Mouse (Mus musculus) liver, embryonic 14.5 days (tissue): Measurements from ENCODE around the gene Gpam. TPM values are rescaled to one million over a fixed set of nuclear protein-coding genes. Genes with fewer than 3 reads are reported as not detected.

ENCODE experiments used
- ATAC-seq: fragments of 200-750 bp; cut with Nextera tagmentation; 2 replicates; pipeline ENCODE4 v1.8.0; 2017; ENCODE audit warnings: moderate number of reproducible peaks, mild to moderate bottlenecking, moderate library complexity; ENCODE audit not compliant: insufficient read depth
- DNase-seq, 3 experiments: peaks; one replicate each; pipeline ENCODE4 v3.0.0-alpha.2; 2012 to 2013; ENCODE audit warnings: low read depth in 3 of 3, low spot score in 3 of 3
- H3K27ac ChIP-seq: fragments of 300-500 bp; sonication (generic); 2 replicates; pipeline ENCODE4 v1.5.1; 2014; ENCODE audit warnings: moderate library complexity, mild to moderate bottlenecking, control low read depth, inconsistent platforms
- H3K27me3 ChIP-seq: fragments of 300-500 bp; sonication (generic); 2 replicates; pipeline ENCODE4 v1.6.1; 2014; ENCODE audit warnings: mild to moderate bottlenecking, low read length, moderate library complexity; ENCODE audit not compliant: control insufficient read depth, insufficient read depth
- H3K36me3 ChIP-seq: fragments of 300-500 bp; sonication (generic); replicated peaks from 2 replicates; pipeline ENCODE4 v1.6.1; 2014; ENCODE audit warnings: low read depth; ENCODE audit not compliant: control insufficient read depth, insufficient read depth
- H3K4me1 ChIP-seq, 2 experiments: fragments of 200-500 bp in 1 of 2; fragments of 300-500 bp in 1 of 2; sonication (generic) in 1 of 2; replicated peaks; 2 replicates each; pipeline ENCODE4 v1.6.1; 2012 to 2014; ENCODE audit warnings: antibody characterized with exemption in 1 of 2, inconsistent platforms in 1 of 2, low read length in 1 of 2; ENCODE audit not compliant: control insufficient read depth in 2 of 2, insufficient read depth in 2 of 2
- H3K4me2 ChIP-seq: fragments of 300-500 bp; sonication (generic); 2 replicates; pipeline ENCODE4 v1.6.1; 2014; ENCODE audit warnings: low read depth, mild to moderate bottlenecking, control low read depth, moderate library complexity
- H3K4me3 ChIP-seq, 2 experiments: fragments of 200-500 bp in 1 of 2; fragments of 300-500 bp in 1 of 2; sonication (generic) in 1 of 2; 2 replicates each; pipeline ENCODE4 v1.5.1; 2012 to 2014; ENCODE audit warnings: low read depth in 2 of 2, low read length in 2 of 2, mild to moderate bottlenecking in 2 of 2, control low read depth in 1 of 2, inconsistent platforms in 1 of 2, moderate library complexity in 1 of 2; ENCODE audit not compliant: insufficient read depth in 1 of 2
- H3K9ac ChIP-seq: fragments of 300-500 bp; sonication (generic); replicated peaks from 2 replicates; pipeline ENCODE4 v1.6.1; 2014; ENCODE audit warnings: mild to moderate bottlenecking, control low read depth, moderate library complexity
- H3K9me3 ChIP-seq: fragments of 300-500 bp; sonication (generic); 2 replicates; pipeline ENCODE4 v1.6.1; 2016; ENCODE audit warnings: low read length, mixed read lengths; ENCODE audit not compliant: control insufficient read depth
- CTCF ChIP-seq: IDR thresholded peaks from 2 replicates; pipeline ENCODE4 v1.5.1; 2016; ENCODE audit warnings: antibody characterized with exemption, low read depth, control low read depth
- EP300 ChIP-seq: IDR thresholded peaks from 2 replicates; pipeline ENCODE4 v1.6.1; 2016; ENCODE audit warnings: antibody characterized with exemption, low read depth
- WGBS: fragments of 180-500 bp; shearing (Covaris S2); extraction: QIAGEN DNeasy Blood & Tissue Kit; methylation state at CpG from one replicate; pipeline ENCODE4 v1.1.7; 2014; ENCODE audit not compliant: insufficient replicate concordance; 5-methylcytosine and 5-hydroxymethylcytosine counted together
- polyA plus RNA-seq, 2 experiments: library from polyadenylated mRNA; depleted of rRNA in 1 of 2; stranded (reverse) in 1 of 2; unstranded in 1 of 2; fragments of >200 nt; fragmentation: Nextera tagmentation in 1 of 2; extraction: Ambion mirVana in 1 of 2; gene quantifications; 2 replicates each; pipeline versions ENCODE4 v1.2.1 to v1.2.3; 2012 to 2014

Gene Gpam
- polyA plus RNA-seq, 2 experiments, result 15.0 to 21.6 TPM

DNA sequence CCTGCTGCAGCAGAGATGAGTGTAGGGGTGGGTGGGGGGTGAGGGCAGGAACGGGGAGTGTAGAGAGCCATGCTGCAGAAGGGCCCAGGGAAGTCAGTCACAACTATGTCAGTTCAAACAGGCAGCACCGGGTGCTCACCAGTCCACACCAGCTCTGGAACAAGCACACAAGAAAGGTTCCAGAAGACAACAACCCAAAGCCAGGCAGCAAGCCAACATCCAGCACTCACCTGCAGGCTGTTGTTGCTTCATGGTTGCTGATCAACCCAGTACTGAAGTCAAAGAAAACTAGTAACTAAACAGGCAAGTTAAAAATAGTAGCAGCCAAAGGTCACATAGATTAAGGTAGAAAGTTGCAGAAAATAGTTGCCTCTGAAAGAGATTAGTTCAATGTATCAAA lies 7.5 kb downstream of the Gpam start:
- Histone ChIP-seq H3K4me2 (no peak overlapping the region; the same call in 1 of the 2 replicates), H3K27ac (no peak overlapping the region), H3K27me3 (no peaks in the 10 kb centered on the region), H3K9ac (no peak overlapping the region), H3K4me1 (peaks cover 0 to 8% of the 10 kb centered on the region in 2 experiments; a peak in 2 of 4 replicates), H3K4me3 (no peak overlapping the region), H3K9me3 (no peaks in the 10 kb centered on the region), H3K36me3 (no peaks in the 10 kb centered on the region)
- ATAC-seq, result no peak
- DNase-seq, result no peak
- WGBS, result 58% methylated on average over 2 of the region's 2 CpGs
- TF ChIP-seq EP300, result no peak
- no peak for TF ChIP-seq CTCF

DNA sequence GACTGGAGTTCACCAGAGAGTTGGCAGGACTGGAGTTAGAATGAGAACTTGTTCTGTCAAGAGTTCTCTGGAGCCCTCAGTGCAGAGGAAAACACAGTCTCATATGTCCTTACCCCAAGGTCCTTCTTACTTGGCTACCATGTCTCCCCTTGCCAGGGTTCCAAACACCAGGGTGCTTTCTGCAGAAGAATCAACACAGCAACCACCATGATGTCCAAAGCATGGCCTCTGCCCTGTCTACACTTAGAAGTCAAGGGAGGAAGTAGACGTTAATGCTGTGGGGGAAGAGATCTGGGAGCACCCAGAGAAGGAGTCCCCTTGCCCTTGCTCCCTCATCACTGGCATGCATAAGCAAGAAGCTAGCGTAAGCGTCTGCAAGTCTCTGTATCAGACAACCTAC lies 9.0 kb downstream of the Gpam start:
- Histone ChIP-seq H3K4me3 (no peak overlapping the region), H3K27ac (no peak overlapping the region), H3K4me1 (peaks cover 0 to 8% of the 10 kb centered on the region in 2 experiments; a peak in 2 of 4 replicates), H3K36me3 (no peaks in the 10 kb centered on the region), H3K27me3 (no peaks in the 10 kb centered on the region), H3K9ac (no peak overlapping the region), H3K9me3 (no peaks in the 10 kb centered on the region), H3K4me2 (no peak overlapping the region)
- DNase-seq, result no peak
- TF ChIP-seq EP300 (no peak), CTCF (no peak)
- 62% methylated on average over 3 of the region's 3 CpGs for WGBS
- ATAC-seq, result no peak

DNA sequence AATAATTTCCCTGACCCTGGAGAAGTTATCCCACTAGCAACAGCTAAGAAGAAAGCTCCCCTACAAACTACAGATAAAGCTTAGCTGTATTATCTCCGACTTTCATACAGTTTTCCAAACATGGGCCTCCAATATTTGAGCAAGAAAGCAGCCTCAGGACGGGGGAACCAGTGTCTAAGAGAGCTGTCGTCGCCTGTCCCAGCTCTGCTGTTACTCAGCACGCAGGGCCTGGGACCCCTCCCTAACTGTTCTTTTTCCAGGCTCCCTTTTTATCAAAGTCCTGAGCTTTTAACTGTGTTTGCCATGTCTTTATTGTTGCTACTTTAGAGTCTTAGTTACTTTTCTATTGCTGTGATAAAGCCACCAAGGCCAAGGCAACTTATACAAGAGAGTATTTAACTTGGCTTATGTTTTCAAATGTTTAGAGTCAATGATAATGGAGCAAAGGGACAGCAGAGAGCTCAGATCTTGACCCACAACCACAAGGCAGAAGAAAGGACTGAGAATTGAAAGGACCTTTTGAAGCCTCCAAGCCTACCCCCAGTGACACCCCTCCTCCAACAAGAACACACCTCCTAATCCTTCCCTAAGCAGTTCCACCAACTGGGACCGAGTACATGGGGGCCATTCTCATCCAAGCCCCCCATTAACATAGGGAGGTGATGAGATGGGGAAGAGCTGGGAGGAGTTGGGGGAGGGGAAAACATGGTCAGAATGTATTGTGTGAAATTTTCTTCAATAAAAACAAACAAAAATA lies 9.8 kb downstream of the Gpam start:
- Histone ChIP-seq H3K4me2 (no peak overlapping the region), H3K27me3 (no peaks in the 10 kb centered on the region), H3K27ac (no peak overlapping the region), H3K36me3 (no peaks in the 10 kb centered on the region), H3K9ac (no peak overlapping the region), H3K4me3 (no peak overlapping the region), H3K9me3 (no peaks in the 10 kb centered on the region), H3K4me1 (peaks cover 0 to 4% of the 10 kb centered on the region in 2 experiments; a peak in 2 of 4 replicates)
- DNase-seq, result no peak
- no peak for ATAC-seq
- no peak for TF ChIP-seq EP300
- WGBS, result 31% methylated on average over 6 of the region's 6 CpGs

DNA sequence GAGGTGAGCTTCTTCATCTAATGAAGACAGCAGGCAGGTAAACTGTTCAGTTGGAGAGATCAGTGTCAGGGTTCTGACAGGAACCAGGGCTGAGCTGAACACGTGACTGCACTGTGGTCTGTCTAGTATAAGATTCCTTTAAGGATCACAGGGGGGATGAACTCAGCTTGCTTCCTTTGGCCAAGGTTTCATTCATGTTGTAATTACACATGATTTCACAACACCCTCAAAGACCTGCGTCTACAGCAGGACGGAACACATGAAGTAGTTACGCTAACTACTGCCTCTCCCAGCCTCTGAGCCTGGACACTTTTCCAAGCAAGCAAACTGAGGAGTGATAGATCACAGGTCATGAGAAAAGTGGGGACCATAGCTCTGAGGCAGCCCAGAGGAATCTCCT lies 11.5 kb downstream of the Gpam start:
- no peak for DNase-seq

DNA sequence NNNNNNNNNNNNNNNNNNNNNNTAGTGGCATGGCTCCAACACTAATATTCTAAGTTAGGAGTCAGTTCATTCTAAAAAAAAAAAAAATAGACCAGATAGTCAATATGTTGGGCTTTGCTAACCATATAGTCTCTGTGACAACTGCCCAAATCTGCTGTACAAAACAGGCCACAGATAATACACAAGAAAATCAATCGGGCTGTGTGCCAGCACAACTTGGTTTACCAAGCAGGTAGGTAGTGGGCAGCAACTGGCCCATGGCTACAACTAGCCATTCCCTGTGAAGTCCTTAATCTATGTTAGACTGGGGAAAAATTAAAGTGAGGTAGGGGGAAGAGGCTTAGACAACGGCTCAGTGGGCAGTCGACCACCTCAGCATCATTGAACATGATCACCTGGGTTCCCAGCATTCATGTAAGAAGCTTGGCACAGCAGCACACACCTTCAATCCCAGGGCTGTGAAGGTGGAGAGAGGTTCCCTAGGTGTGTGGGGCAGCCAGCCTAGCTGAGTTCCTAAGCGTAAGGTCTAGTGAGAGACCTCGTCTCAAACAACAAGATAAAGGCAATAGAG lies 12.1 kb downstream of the Gpam start:
- no peaks in the 10 kb centered on the region for H3K9me3 ChIP-seq
- no peak overlapping the region for H3K4me2 ChIP-seq
- ATAC-seq, result no peak
- H3K27me3 ChIP-seq, result no peaks in the 10 kb centered on the region
- DNase-seq, result no peak
- no peak overlapping the region for H3K27ac ChIP-seq
- no peaks in the 10 kb centered on the region for H3K36me3 ChIP-seq
- peaks cover 0 to 6% of the 10 kb centered on the region in 2 experiments; a peak in 1 of 4 replicates for H3K4me1 ChIP-seq
- TF ChIP-seq CTCF (no peak), EP300 (no peak)
- 54% methylated on average over 5 of the region's 5 CpGs for WGBS
- no peak overlapping the region for H3K9ac ChIP-seq
- H3K4me3 ChIP-seq, result no peak overlapping the region

More for the DNA sequence above, 11.5 kb downstream of the Gpam start:
- Histone ChIP-seq H3K4me3 (no peak overlapping the region), H3K4me1 (peaks cover 0 to 4% of the 10 kb centered on the region in 2 experiments; a peak in 2 of 4 replicates), H3K36me3 (no peaks in the 10 kb centered on the region), H3K9me3 (no peaks in the 10 kb centered on the region), H3K4me2 (no peak overlapping the region), H3K9ac (no peak overlapping the region), H3K27me3 (no peaks in the 10 kb centered on the region), H3K27ac (no peak overlapping the region)
- 76% methylated on average over 4 of the region's 4 CpGs for WGBS
- no peak for TF ChIP-seq EP300
- no peak for TF ChIP-seq CTCF
- no peak for ATAC-seq
